Comparison of ENCODE assay signal across 25 mouse cellular contexts in the genomic region with DNA sequence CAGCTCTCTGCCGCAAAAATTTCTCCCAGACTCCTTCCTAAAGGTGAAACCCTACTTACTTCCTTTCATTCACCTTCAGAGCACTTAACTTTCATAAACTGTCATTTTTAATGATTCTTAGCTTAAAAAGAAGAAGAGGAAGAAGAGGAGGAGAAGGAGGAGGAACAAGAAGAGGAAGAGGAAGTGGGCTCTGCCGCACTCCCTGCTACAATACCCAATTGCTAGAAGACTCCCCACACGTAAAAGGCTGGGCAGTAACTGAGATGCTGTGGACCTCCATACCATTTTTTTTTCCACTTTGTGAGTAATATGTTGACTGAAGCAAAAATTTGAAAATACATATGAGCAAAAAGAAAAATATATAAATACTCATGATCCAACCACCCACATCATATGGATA. TPM values are rescaled to one million over a fixed set of nuclear protein-coding genes. Genes with fewer than 3 reads are reported as not detected.
DNase-seq lines count a peak whose midpoint lies in the region; ATAC-seq and TF ChIP-seq lines count a peak whose summit lies in the region.
"Had no signal": no experiment of that assay in that cellular context is flagged by ENCODE, and none has a peak within 500 bp of the region (broad histone marks: within the 10 kb centered on the region; RNA-seq: fewer than 3 reads in every experiment).

No protein-coding gene starts in this region.

- H3K36me3 ChIP-seq in liver, postnatal 0 days (replicated peaks; ENCODE audit: insufficient read depth, low read length) = peaks cover 10% of the 10 kb centered on the region; the same call in 1 of the 2 replicates
- H3K36me3 ChIP-seq in liver, embryonic 12.5 days = no peaks in the 10 kb centered on the region
- peaks cover 8% of the 10 kb centered on the region; the same call in 1 of the 2 replicates for H3K36me3 ChIP-seq in forebrain, embryonic 10.5 days (replicated peaks)
- no peaks in the 10 kb centered on the region for H3K36me3 ChIP-seq in kidney, adult 2 months (ENCODE audit: control insufficient read depth, insufficient read depth, low read length)
- H3K36me3 ChIP-seq: embryonic facial prominence, embryonic 12.5 days; forebrain, embryonic 12.5 days; limb, embryonic 12.5 days; midbrain, embryonic 10.5 days had no signal

- TF ChIP-seq CTCF in liver, postnatal 0 days (IDR thresholded peaks at IDR 0.05; ENCODE audit: low read depth) = no peak
- TF ChIP-seq CTCF in bone marrow macrophage, adult 2 months (IDR thresholded peaks at IDR 0.05; ENCODE audit: low read depth, low read length) = no peak
- TF ChIP-seq CTCF in kidney, adult 2 months (conservative IDR thresholded peaks at IDR 0.05; ENCODE audit: insufficient read depth, insufficient read length, low read depth, low read length) = no peak

- H3K9me3 ChIP-seq in liver, postnatal 0 days (ENCODE audit: low read length) = no peaks in the 10 kb centered on the region
- H3K9me3 ChIP-seq in liver, embryonic 12.5 days (replicated peaks) = no peaks in the 10 kb centered on the region
- H3K9me3 ChIP-seq in forebrain, embryonic 10.5 days = no peaks in the 10 kb centered on the region
- H3K9me3 ChIP-seq: embryonic facial prominence, embryonic 12.5 days; forebrain, embryonic 12.5 days; limb, embryonic 12.5 days; midbrain, embryonic 10.5 days had no signal

- no peaks in the 10 kb centered on the region for H3K27me3 ChIP-seq in liver, postnatal 0 days (ENCODE audit: insufficient read depth, low read length)
- H3K27me3 ChIP-seq in liver, embryonic 12.5 days (replicated peaks) = no peaks in the 10 kb centered on the region
- 0 out of 2 replicates have a peak, but pooled peaks cover 7% of the 10 kb centered on the region for H3K27me3 ChIP-seq in forebrain, embryonic 10.5 days (ENCODE audit: poor library complexity, severe bottlenecking)
- no peaks in the 10 kb centered on the region for H3K27me3 ChIP-seq in kidney, adult 2 months (replicated peaks; ENCODE audit: control insufficient read depth, insufficient read depth, low read length)
- H3K27me3 ChIP-seq: embryonic facial prominence, embryonic 12.5 days; forebrain, embryonic 12.5 days; limb, embryonic 12.5 days had no signal

- DNase-seq in liver, postnatal 0 days = no peak
- peak; percentile 39 to 45 for DNase-seq in B cell, adult 2 months
- DNase-seq in forebrain, embryonic 10.5 days (ENCODE audit: extremely low spot score, low spot score) = no peak
- no peak for DNase-seq in kidney, adult 2 months
- DNase-seq in urinary bladder, postnatal 36 days (ENCODE audit: low spot score in 2 of 2) = no peak
- DNase-seq: adrenal gland, postnatal 10 days; cerebellum, adult 11 months; cerebellum, postnatal 10 days; gastrocnemius, postnatal 25 days; kidney, adult 18-20 months; kidney, postnatal 10 days; layer of hippocampus, postnatal 36 days; lung, embryonic 14.5 days; right cerebral cortex, postnatal 25 days had no signal

- ATAC-seq in liver, postnatal 0 days = no peak
- no peak for ATAC-seq in liver, embryonic 12.5 days
- ATAC-seq in megakaryocyte progenitor cell, adult 5-6 weeks (replicated peaks; ENCODE audit: poor library complexity) = peak; percentile 51
- ATAC-seq: inflammation-experienced regulatory T-cells, adult 6 months had no signal

- peak overlapping the region; percentile 55; the same call in 1 of the 2 replicates for H3K27ac ChIP-seq in liver, postnatal 0 days (ENCODE audit: low read depth)
- H3K27ac ChIP-seq in liver, embryonic 12.5 days = no peak overlapping the region
- H3K27ac ChIP-seq in bone marrow macrophage, adult 2 months (ENCODE audit: insufficient read depth, low read depth, low read length) = peak overlapping the region; percentile 18
- H3K27ac ChIP-seq in forebrain, embryonic 10.5 days = no peak overlapping the region
- H3K27ac ChIP-seq in kidney, adult 2 months (ENCODE audit: insufficient read depth, low read depth, low read length) = no peak overlapping the region
- H3K27ac ChIP-seq: embryonic facial prominence, embryonic 12.5 days; forebrain, embryonic 12.5 days; hindbrain, embryonic 14.5 days; limb, embryonic 12.5 days; midbrain, embryonic 10.5 days; stomach, postnatal 0 days had no signal

- TF ChIP-seq POLR2A in bone marrow macrophage, adult 2 months (IDR thresholded peaks at IDR 0.05; ENCODE audit: borderline replicate concordance, low read depth, low read length) = no peak
- TF ChIP-seq POLR2A in kidney, adult 2 months (IDR thresholded peaks at IDR 0.05; ENCODE audit: low read depth, low read length) = no peak

- H3K9ac ChIP-seq in liver, postnatal 0 days (replicated peaks) = no peak overlapping the region
- H3K9ac ChIP-seq in liver, embryonic 12.5 days = no peak overlapping the region
- H3K9ac ChIP-seq: embryonic facial prominence, embryonic 12.5 days; forebrain, embryonic 12.5 days; hindbrain, embryonic 14.5 days; limb, embryonic 12.5 days; lung, embryonic 14.5 days had no signal

- H3K4me3 ChIP-seq in liver, postnatal 0 days (ENCODE audit: low read depth, low read length) = no peak overlapping the region
- H3K4me3 ChIP-seq in liver, embryonic 12.5 days = no peak overlapping the region
- H3K4me3 ChIP-seq in bone marrow macrophage, adult 2 months (ENCODE audit: insufficient read depth, low read length) = no peak overlapping the region
- H3K4me3 ChIP-seq in forebrain, embryonic 10.5 days = no peak overlapping the region
- no peak overlapping the region for H3K4me3 ChIP-seq in kidney, adult 2 months (ENCODE audit: insufficient read depth, low read depth, low read length)
- H3K4me3 ChIP-seq: embryonic facial prominence, embryonic 12.5 days; forebrain, embryonic 12.5 days; limb, embryonic 12.5 days; midbrain, embryonic 10.5 days had no signal

- TF ChIP-seq EP300 in liver, postnatal 0 days (IDR thresholded peaks at IDR 0.05; ENCODE audit: low read depth) = no peak

- H3K4me2 ChIP-seq in liver, postnatal 0 days (ENCODE audit: low read depth, low read length) = peak overlapping the region; percentile 15; the same call in 1 of the 2 replicates
- no peak overlapping the region for H3K4me2 ChIP-seq in liver, embryonic 12.5 days
- H3K4me2 ChIP-seq: embryonic facial prominence, embryonic 12.5 days; forebrain, embryonic 12.5 days; hindbrain, embryonic 14.5 days; limb, embryonic 12.5 days; liver, embryonic 11.5 days; lung, embryonic 14.5 days had no signal

- peaks cover 14% of the 10 kb centered on the region for H3K4me1 ChIP-seq in liver, postnatal 0 days (ENCODE audit: insufficient read depth)
- H3K4me1 ChIP-seq in liver, embryonic 12.5 days = peaks cover 32% of the 10 kb centered on the region
- H3K4me1 ChIP-seq in bone marrow macrophage, adult 2 months (ENCODE audit: control insufficient read depth, insufficient read depth, low read length) = peaks cover 37% of the 10 kb centered on the region
- H3K4me1 ChIP-seq in forebrain, embryonic 10.5 days = peaks cover 40% of the 10 kb centered on the region
- peaks cover 3% of the 10 kb centered on the region; the same call in 1 of the 2 replicates for H3K4me1 ChIP-seq in kidney, adult 2 months (ENCODE audit: control insufficient read depth, insufficient read depth, low read length)

- WGBS in liver, postnatal 0 days (ENCODE audit: insufficient replicate concordance) = 42% methylated on average over 3 of the region's 3 CpGs
- WGBS in liver, embryonic 12.5 days (ENCODE audit: insufficient replicate concordance) = 43% methylated on average over 3 of the region's 3 CpGs
- 91% methylated on average over 3 of the region's 3 CpGs for WGBS in forebrain, embryonic 10.5 days
- WGBS in kidney, adult 2 months = 82% methylated on average over 3 of the region's 3 CpGs

RNA-seq across cellular contexts. Expression of a gene that starts 57.1 kb away (rescaled TPM):
- 36.6 and 37.0 TPM in 2 replicates for polyA plus RNA-seq in liver, postnatal 0 days (2015; fragmentation: Nextera tagmentation; extraction: Ambion mirVana)
- polyA plus RNA-seq in liver, embryonic 12.5 days (2016; fragmentation: Nextera tagmentation; extraction: Ambion mirVana) = 49.6 and 51.0 TPM in 2 replicates
- 203 and 227 TPM in 2 replicates for polyA plus RNA-seq in bone marrow macrophage, adult 2 months (2012; ENCODE audit: insufficient read depth, insufficient read length, missing spikeins)
- 425 and 491 TPM in 2 replicates for total RNA-seq in megakaryocyte progenitor cell, adult 5-6 weeks (2015)
- 279 and 318 TPM in 2 replicates for total RNA-seq in megakaryocyte progenitor cell, adult 5-6 weeks (2017)
- polyA plus RNA-seq in forebrain, embryonic 10.5 days (2016; fragmentation: Nextera tagmentation; extraction: Ambion mirVana) = 87.6 and 88.8 TPM in 2 replicates
- polyA plus RNA-seq in kidney, adult 2 months (2012; rRNA removed) = 7.5 and 9.0 TPM in 2 replicates

Comparison
In these comparisons a context has a peak if more than half of its experiments do, and no peak if none do; other contexts are left out.
1. H3K27ac ChIP-seq: peak in liver, postnatal 0 days (single experiment) and bone marrow macrophage, adult 2 months (single experiment); none in liver, embryonic 12.5 days (single experiment), forebrain, embryonic 10.5 days (single experiment) and kidney, adult 2 months (single experiment).
2. DNase-seq: peak in B cell, adult 2 months (2 of 2); none in liver, postnatal 0 days (single experiment), forebrain, embryonic 10.5 days (single experiment), kidney, adult 2 months (single experiment) and urinary bladder, postnatal 36 days (0 of 2).